Mouse (Mus musculus) left cerebral cortex, postnatal 25 days (tissue): Measurements from ENCODE around the gene Zfp444. TPM values are rescaled to one million over a fixed set of nuclear protein-coding genes. Genes with fewer than 3 reads are reported as not detected.
"Not testable (repeated sequence)": the region's sequence is repeated elsewhere in the genome, so short reads cannot be mapped to it uniquely, and the experiment has no call there.

ENCODE experiments used
- DNase-seq, 2 experiments: peaks; one replicate each; pipeline ENCODE4 v3.0.0; 2022; ENCODE audit warnings: low spot score in 2 of 2, mixed read lengths in 1 of 2
- intact Hi-C: fragments of 180-260 bp; cut with DNase I; formaldehyde crosslinking; loops from one replicate; pipeline ENCODE4 v1.15.1; 2025
- total RNA-seq, 2 experiments: library from RNA; stranded (reverse); gene quantifications; 2 replicates each; pipeline ENCODE4 v1.2.3; 2021

Gene Zfp444
- total RNA-seq, 2 experiments from 2014 or later, result 56.7 to 69.6 TPM

DNA sequence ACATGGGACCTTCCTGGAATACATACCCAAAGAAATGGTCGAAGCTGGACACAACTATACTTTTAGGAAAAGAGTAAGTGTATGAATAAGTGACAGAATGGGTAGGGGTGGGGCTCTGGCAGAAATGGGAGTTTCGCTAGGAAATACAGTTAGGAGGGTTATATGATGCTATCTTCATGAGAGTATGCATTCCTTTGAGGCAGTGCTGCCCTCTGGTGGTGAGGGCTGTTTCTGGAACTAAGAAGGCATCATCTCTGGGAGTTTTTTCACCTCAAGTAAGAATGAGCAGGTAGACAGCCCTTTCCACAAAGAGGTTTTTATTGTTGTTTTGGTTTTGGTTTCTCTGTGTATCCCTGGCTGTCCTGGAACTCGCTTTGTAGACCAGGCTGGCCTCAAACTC lies 19.4 kb downstream of the Zfp444 start:
- peak; percentile 79 to 87 for DNase-seq
- intact Hi-C loops, result loop anchor here (1.0 to 5.0 kb wide), 2 partner anchors 63 to 91 kb away; no protein-coding TSS in a partner anchor

DNA sequence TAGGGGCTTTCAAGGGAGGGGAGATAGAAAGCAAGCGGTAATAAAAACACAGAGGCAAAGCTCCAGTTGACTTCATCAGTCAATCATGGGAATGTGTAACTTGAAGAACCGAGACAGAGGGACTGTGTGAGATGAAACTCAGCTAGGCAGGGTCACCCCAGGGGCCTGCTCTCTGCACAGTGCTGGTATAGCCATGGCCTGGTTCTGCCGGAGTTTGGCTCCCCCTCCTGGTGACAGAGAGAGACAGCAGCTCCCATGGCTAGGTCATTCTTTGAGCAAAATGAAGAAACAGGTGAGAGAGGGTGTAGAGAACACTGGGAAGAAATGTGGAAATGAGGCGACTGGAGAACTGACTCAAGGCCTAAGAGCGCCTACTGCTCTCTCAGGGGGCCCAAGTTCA lies 22.1 kb downstream of the Zfp444 start:
- intact Hi-C loops, result loop anchor here (1.0 to 5.0 kb wide), 2 partner anchors 67 to 88 kb away; no protein-coding TSS in a partner anchor
- peak; percentile 38 to 63 for DNase-seq

DNA sequence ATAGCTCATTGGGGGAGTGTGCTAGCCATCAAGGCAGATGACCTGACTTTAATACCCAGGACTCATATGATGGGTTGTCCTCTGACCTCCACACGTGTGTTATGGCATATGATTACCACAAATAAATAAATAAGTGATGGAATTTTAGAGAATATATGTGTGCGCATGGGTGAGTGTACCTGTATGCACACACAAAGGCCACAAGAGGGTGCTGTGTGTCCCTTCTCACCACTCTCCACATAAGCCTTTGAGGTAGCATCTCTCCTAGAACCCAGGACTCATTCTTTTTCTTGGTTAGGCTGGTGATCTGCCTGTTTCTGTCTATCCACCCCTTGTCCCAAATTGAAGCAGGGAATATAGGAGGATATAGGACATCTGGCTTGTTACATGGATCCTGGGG lies 23.8 kb downstream of the Zfp444 start:
- no peak for DNase-seq
- intact Hi-C loops, result no loop called here

DNA sequence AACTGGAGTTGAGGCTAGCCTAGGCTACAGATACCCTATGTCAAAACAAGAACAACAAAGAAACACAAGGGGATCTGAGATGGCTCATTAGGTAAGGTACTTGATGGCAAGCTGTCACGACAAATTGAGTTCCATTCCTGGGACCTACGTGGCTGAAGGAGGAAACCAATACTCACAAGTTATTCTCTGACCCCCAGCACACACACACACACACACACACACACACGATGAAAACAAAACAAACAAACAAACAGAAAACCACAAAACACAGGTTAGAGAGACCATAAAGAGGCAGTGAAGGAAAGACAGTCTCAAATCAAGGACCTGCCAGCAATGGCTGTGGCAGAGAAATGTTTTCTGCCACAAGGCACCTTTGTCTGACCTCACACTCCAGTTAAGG lies 24.8 kb downstream of the Zfp444 start, which contains the start of gene Galp:
Gene Galp (plus strand): TSS at position 301 of the 400 bp plus-strand sequence.
- DNase-seq, result no peak
- intact Hi-C loops, result no loop called here

DNA sequence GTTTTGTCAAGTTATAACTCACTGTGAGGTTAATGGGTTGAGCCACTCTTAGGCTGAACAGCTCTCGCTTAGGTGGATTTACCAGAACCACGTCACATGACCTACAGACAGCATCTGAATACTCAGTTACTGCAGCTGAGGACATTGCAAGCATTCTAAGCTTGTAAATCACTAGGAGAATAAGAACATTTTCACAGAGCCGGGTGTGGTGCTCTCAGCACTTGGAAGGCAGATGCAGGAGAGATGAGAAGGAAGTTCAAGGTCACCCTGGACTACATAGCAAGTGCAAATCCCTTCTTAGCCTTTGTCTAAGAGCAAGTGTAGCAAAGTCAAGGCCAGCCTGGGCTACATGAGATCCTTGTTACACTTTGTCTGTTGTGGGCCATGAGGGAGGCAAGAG lies 32.2 kb downstream of the Zfp444 start:
- intact Hi-C loops, result no loop called here

DNA sequence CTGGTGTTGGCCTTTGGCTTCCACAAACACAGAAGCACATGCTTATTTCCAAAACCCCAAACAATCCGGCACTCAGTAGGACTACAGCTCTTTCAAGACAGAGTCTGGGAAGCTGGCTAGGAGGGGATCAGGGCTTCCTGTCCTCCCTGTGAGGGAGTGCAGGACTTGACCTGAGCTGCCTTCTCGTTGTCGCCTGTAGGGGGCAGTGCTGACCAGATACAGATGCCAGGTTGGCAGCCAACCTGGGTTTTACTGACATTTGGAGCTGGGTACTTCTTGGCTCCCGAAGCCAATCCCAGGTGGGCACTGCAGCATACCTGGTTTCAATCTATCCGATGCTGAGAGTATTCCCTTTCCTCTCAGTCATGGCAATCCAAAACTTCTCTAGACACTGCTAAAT lies 41.1 kb downstream of the Zfp444 start:
- intact Hi-C loops, result no loop called here
- DNase-seq, result no peak

More for the DNA sequence above, 32.2 kb downstream of the Zfp444 start:
- no peak for DNase-seq

DNA sequence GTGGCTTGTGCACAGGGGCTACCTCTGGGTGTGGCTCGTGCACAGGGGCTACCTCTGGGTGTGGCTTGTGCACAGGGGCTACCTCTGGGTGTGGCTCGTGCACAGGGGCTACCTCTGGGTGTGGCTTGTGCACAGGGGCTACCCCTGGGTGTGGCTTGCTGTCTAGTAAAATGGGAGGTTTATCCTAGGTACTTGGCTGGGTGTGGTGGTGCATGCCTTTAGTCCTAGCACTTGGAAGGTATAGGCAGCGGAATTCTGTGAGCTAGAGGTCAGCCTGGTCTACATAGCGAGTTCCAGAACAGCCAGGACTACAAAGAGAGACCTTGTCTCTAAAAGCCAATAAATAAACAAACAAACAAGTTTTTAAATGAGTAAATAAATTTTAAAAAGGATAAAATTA lies 42.7 kb downstream of the Zfp444 start:
- DNase-seq, intact Hi-C loops: not testable (repeated sequence)

DNA sequence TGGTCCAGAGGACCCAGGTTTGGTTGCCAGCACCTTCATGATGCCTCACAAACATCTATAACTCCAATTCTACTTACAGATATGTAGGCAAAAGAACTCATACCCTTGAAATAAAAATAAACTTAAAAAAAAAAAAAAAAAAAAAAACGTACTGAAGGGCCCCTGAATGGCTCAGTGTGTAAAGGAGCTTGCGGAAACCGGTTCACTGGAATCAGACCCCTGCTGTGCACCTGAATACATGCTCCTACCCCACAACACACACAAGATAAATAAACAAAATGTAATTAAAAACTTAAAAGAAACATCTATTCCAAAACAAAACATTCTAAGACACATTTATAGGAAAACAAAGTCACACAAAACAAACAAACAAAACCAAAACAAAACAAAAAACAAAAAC lies 48.1 kb downstream of the Zfp444 start:
- DNase-seq, result no peak
- intact Hi-C loops, result no loop called here

DNA sequence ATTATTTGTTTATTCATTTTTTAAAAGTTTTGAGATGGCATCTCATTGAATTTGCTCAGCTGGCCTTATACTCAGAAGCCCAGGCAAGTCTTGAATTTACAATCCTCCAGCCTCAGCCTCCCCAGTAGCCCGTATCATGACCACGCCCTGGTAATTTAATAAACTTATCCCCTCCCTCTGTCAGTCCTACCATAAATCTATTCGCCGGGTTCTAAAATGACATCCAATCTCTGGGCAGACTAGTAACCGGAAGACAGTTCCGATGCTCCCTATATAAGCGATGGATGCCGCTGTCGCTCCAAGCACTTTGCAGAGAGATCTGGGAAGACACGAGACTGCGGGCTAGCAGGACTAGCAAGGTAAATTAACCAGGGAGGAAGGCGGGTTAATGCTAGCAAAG lies 50.0 kb downstream of the Zfp444 start, which contains the start of gene Zscan5b:
Gene Zscan5b (plus strand): TSS at position 301 of the 400 bp plus-strand sequence.
- intact Hi-C loops, result no loop called here
- no peak for DNase-seq

DNA sequence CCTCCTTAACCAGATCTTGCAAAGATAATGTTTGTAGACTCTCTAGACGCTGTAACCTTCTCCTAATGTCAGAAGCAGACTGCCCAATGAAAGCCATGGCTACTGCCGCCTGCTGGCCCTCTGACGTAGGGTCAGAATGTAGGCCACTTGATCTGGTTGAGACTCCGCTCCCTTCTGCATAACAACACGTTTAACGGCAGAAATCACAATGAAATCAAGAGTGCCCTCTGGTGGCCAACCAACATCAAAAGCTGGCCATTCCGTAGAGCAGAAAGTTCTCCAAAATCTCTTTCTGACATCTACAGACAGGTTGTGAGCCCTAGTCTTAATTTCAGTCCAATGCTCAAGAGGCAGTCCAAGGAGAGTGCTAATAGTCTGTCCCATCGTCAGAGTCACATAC lies 56.5 kb downstream of the Zfp444 start:
- intact Hi-C loops, result not testable (repeated sequence)
- DNase-seq, result peak; percentile 2 to 9

DNA sequence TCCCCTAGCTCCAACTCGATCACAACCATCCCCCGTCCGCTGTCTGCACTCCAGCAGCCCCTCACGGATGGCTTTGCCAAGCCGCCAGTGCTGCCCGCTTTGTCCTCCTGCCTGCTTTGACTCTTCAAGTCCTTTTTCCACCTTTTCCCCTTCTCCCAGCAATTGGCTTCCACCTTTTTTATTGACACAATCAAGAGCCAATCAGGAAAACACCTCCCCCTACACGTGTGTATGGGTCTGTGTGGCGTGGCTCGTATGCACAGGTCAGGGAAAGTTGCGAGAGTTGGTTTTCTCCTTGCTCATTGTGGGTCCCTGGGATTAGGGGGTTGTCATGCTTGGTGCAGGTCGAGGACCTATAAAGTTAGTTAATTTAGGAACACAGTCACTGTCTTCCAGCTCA lies 67.8 kb downstream of the Zfp444 start:
- DNase-seq, result peak in 1 of 2 experiments; percentile 3
- intact Hi-C loops, result loop anchor here (2.0 kb wide), 1 partner anchor 43 kb away; no protein-coding TSS in a partner anchor

DNA sequence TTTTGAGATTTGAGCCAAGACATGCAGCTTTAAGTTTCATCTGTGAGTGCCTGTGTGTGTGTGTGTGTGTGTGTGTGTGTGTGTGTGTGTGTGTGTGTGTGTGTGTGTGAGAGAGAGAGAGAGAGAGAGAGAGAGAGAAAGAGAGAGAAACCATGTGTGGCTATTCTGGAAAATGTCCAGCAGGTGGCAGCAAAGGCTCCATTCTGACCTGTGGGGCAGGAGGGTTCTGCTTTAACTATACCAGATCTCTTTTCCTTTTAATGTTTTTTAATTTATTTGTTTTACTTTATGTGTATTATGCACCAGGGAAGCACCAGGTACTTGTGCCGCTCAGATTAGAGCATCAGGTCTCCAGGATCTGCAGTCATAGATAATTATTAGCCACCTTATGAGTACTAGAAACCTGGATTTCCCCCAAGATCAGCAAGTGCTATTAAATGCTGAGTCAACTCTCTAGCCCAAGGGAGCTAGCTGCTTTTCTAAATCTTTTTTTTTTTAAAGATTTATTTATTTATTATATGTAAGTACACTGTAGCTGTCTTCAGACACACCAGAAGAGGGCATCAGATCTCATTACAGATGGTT lies 68.9 kb downstream of the Zfp444 start:
- intact Hi-C loops, result loop anchor here (2.0 kb wide), 1 partner anchor 42 kb away; no protein-coding TSS in a partner anchor
- DNase-seq, result peak; percentile 6 to 24

Other genes with a start within 250 kb of the Zfp444 start
- gene Vmn1r65, start 161.2 kb upstream of the Zfp444 start, total RNA-seq, result not detected
- gene Nlrp4c, start 127.1 kb upstream of the Zfp444 start, total RNA-seq, result not detected
- gene Zfp787, start 16.2 kb upstream of the Zfp444 start, total RNA-seq, result 10 to 100 TPM; 25.1 to 27.3 TPM
- not detected for gene Galp, start 24.9 kb downstream of the Zfp444 start, total RNA-seq
- not detected for gene Zscan5b, start 50.1 kb downstream of the Zfp444 start, total RNA-seq
- gene Epp13, start 80.5 kb downstream of the Zfp444 start, total RNA-seq, result not detected
- gene Zfp667, start 114.4 kb downstream of the Zfp444 start, total RNA-seq, result 10 to 100 TPM; 11.4 to 11.7 TPM
- 10 to 100 TPM; 10.8 to 12.4 TPM for gene Zfp583, start 159.1 kb downstream of the Zfp444 start, total RNA-seq
- gene Gm3854, start 171.5 kb downstream of the Zfp444 start, total RNA-seq, result 1 to 10 TPM; 5.2 to 7.3 TPM
- 1 to 10 TPM; 3.9 to 4.6 TPM for gene Zfp78, start 191.1 kb downstream of the Zfp444 start, total RNA-seq
- 1 to 10 TPM; 6.3 to 6.4 TPM for gene Zfp28, start 211.1 kb downstream of the Zfp444 start, total RNA-seq
- 10 to 100 TPM; 15.8 to 17.0 TPM for gene Smim17, start 226.5 kb downstream of the Zfp444 start, total RNA-seq
- gene Gm20715, start 238.1 kb downstream of the Zfp444 start, total RNA-seq, result under 1 TPM; 0.09 to 0.16 TPM